Mouse (Mus musculus): ENCODE measurements at regions not wholly inside any gene's neighbourhood (a gene's known extent, or its start where the extent isn't known, plus 50 kb on each side); places are given as distances from the start of the nearest gene placed in this dataset.

GRCm38 (mm10) chr11:90741952-90742617, 53.9 kb upstream of the Tom1l1 start:
- TF ChIP-seq CTCF (conservative IDR thresholded peaks at IDR 0.05; ENCODE audit: insufficient read depth, insufficient read length, low read depth, low read length) (no peak), POLR2A (IDR thresholded peaks at IDR 0.05; ENCODE audit: low read depth, low read length) (no peak)

Measured in kidney, adult 2 months (tissue).